In the genomic region with DNA sequence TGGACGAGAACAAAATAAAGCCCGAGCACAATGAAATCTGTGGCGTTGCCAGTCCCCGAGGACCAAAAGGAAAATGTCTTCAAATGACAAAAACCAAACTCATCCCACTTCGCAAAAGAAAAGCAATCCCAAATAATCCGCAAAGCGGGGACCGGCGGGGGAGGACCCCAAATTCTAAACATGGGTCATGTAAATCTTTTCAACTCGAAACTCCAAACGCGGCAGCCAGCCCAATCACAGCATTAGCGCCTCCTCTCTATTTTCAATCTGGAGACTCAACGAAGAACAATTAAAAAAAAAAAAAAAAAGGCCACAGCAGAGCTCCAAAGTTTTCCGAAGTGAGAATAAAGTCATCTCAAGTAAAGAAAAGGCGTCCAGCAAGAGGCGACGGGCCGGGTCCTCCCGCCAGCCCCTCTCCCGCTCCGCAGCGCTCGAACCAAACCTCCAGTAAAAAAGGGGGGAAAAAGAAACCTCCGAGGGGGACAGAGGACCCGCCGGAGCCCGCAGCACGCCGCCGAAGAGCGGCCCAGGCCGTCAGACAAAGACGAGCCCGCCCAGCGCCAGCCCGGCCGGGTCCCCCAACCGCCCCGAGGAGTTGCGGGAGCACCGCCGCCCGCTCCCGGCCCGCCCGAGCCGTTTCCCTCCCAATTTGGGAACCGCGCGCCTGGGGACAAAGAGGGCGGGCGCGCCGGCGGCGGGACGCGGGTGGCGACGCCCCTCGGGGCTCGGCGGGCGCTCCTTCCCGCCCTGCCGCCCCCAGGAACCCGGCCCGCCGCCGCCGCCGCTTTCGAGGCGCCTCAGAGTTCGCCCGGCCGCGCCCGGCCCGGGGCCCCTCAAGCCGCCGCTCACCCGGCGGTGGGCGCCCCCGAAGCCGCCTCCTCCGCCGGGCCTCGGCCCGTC, we compare ENCODE assay signal across 8 mouse cellular contexts. TPM values are rescaled to one million over a fixed set of nuclear protein-coding genes. Genes with fewer than 3 reads are reported as not detected.
DNase-seq lines count a peak whose midpoint lies in the region; ATAC-seq lines count a peak whose summit lies in the region.

No protein-coding gene starts in this region.

- peak overlapping the region; percentile 92 for H3K27ac ChIP-seq in forebrain, embryonic 13.5 days
- peak overlapping the region; percentile 98 for H3K27ac ChIP-seq in intestine, embryonic 16.5 days (ENCODE audit: low read length)
- H3K27ac ChIP-seq in stomach, embryonic 15.5 days: peak overlapping the region; percentile 98

- peak; percentile 65 for ATAC-seq in forebrain, embryonic 13.5 days
- ATAC-seq in intestine, embryonic 16.5 days: peak; percentile 59
- peak; percentile 41; the same call in 1 of the 2 replicates for ATAC-seq in stomach, embryonic 15.5 days (ENCODE audit: insufficient read depth, low FRiP score, low read depth)
- no peak for ATAC-seq in activated CD4-positive, CD25-positive, alpha-beta regulatory T cell, adult 4 months

- H3K9me3 ChIP-seq in forebrain, embryonic 13.5 days (replicated peaks): no peaks in the 10 kb centered on the region
- no peaks in the 10 kb centered on the region for H3K9me3 ChIP-seq in intestine, embryonic 16.5 days (ENCODE audit: control insufficient read depth, low read length)
- no peaks in the 10 kb centered on the region for H3K9me3 ChIP-seq in stomach, embryonic 15.5 days

- peak overlapping the region; percentile 84 for H3K4me3 ChIP-seq in forebrain, embryonic 13.5 days
- peak overlapping the region; percentile 79 for H3K4me3 ChIP-seq in intestine, embryonic 16.5 days (ENCODE audit: low read length)
- H3K4me3 ChIP-seq in stomach, embryonic 15.5 days (replicated peaks): peak overlapping the region; percentile 84

- peaks cover 9% of the 10 kb centered on the region; the same call in 1 of the 2 replicates for H3K27me3 ChIP-seq in forebrain, embryonic 13.5 days
- H3K27me3 ChIP-seq in intestine, embryonic 16.5 days (replicated peaks; ENCODE audit: control insufficient read depth, insufficient read depth, low read length): 0 out of 2 replicates have a peak, but pooled peaks cover 2% of the 10 kb centered on the region
- H3K27me3 ChIP-seq in stomach, embryonic 15.5 days (replicated peaks): no peaks in the 10 kb centered on the region

- peak overlapping the region; percentile 88 for H3K4me2 ChIP-seq in forebrain, embryonic 13.5 days
- H3K4me2 ChIP-seq in intestine, embryonic 16.5 days (ENCODE audit: low read depth, low read length): peak overlapping the region; percentile 93
- H3K4me2 ChIP-seq in stomach, embryonic 15.5 days: peak overlapping the region; percentile 89

- H3K4me1 ChIP-seq in forebrain, embryonic 13.5 days: peaks cover 32% of the 10 kb centered on the region
- 0 out of 2 replicates have a peak, but pooled peaks cover 2% of the 10 kb centered on the region for H3K4me1 ChIP-seq in intestine, embryonic 16.5 days (ENCODE audit: control insufficient read depth, insufficient read depth, low read length)
- 0 out of 2 replicates have a peak, but pooled peaks cover 16% of the 10 kb centered on the region for H3K4me1 ChIP-seq in stomach, embryonic 15.5 days

- H3K36me3 ChIP-seq in forebrain, embryonic 13.5 days (ENCODE audit: poor library complexity, severe bottlenecking): no peaks in the 10 kb centered on the region
- H3K36me3 ChIP-seq in intestine, embryonic 16.5 days (ENCODE audit: control insufficient read depth, insufficient read depth, low read length): no peaks in the 10 kb centered on the region
- H3K36me3 ChIP-seq in stomach, embryonic 15.5 days: no peaks in the 10 kb centered on the region

- H3K9ac ChIP-seq in forebrain, embryonic 13.5 days: peak overlapping the region; percentile 95
- peak overlapping the region; percentile 92 for H3K9ac ChIP-seq in intestine, embryonic 16.5 days (ENCODE audit: low read depth, low read length)
- peak overlapping the region; percentile 98 for H3K9ac ChIP-seq in stomach, embryonic 15.5 days

- WGBS in forebrain, embryonic 13.5 days: under 1% methylated on average over 67 of the region's 92 CpGs
- 1% methylated on average over 68 of the region's 92 CpGs for WGBS in intestine, embryonic 16.5 days
- under 1% methylated on average over 63 of the region's 92 CpGs for WGBS in stomach, embryonic 15.5 days

- peak; percentile 62 for DNase-seq in gastrocnemius, postnatal 10 days
- no peak for DNase-seq in gastrocnemius, adult 8-10 months (ENCODE audit: low spot score in 2 of 2)
- peak; percentile 52 for DNase-seq in ZHBTc4 (ENCODE audit: low read depth, low spot score)
- DNase-seq in lung, postnatal 10 days: peak; percentile 47

RNA-seq across cellular contexts. Expression of a gene that starts 1.1 kb away (rescaled TPM):
- 10 to 100 TPM; 23.7 to 27.6 TPM for total RNA-seq in gastrocnemius, postnatal 10 days (2021)
- 1 to 10 TPM; 3.0 to 4.7 (median 3.4) TPM for total RNA-seq in gastrocnemius, adult 8-10 months (2022)
- 68.3 and 69.2 TPM in 2 replicates for polyA plus RNA-seq in forebrain, embryonic 13.5 days (2015; fragmentation: Nextera tagmentation; extraction: Ambion mirVana)
- polyA plus RNA-seq in intestine, embryonic 16.5 days (2015; fragmentation: Nextera tagmentation; extraction: Ambion mirVana): 24.9 and 26.2 TPM in 2 replicates
- polyA plus RNA-seq in stomach, embryonic 15.5 days (2015; fragmentation: Nextera tagmentation; extraction: Ambion mirVana): 39.0 and 43.7 TPM in 2 replicates
- polyA plus RNA-seq in activated CD4-positive, CD25-positive, alpha-beta regulatory T cell, adult 4 months (2017; shearing (Covaris generic)): under 1 TPM in 1 of 2 experiments, not detected in 1; 0.15 TPM

RNA-seq across cellular contexts. Expression of a gene that starts 17.3 kb away (rescaled TPM):
- 1 to 10 TPM; 2.8 to 4.2 TPM for total RNA-seq in gastrocnemius, postnatal 10 days (2021)
- total RNA-seq in gastrocnemius, adult 8-10 months (2022): 1 to 10 TPM; 1.3 to 2.9 (median 2.2) TPM
- polyA plus RNA-seq in forebrain, embryonic 13.5 days (2015; fragmentation: Nextera tagmentation; extraction: Ambion mirVana): 1.2 and 2.0 TPM in 2 replicates
- polyA plus RNA-seq in intestine, embryonic 16.5 days (2015; fragmentation: Nextera tagmentation; extraction: Ambion mirVana): 0.55 and 0.62 TPM in 2 replicates
- 1.4 and 1.5 TPM in 2 replicates for polyA plus RNA-seq in stomach, embryonic 15.5 days (2015; fragmentation: Nextera tagmentation; extraction: Ambion mirVana)
- not detected for polyA plus RNA-seq in activated CD4-positive, CD25-positive, alpha-beta regulatory T cell, adult 4 months (2017; shearing (Covaris generic))

RNA-seq across cellular contexts. Expression of a gene that starts 57.1 kb away (rescaled TPM):
- 1 to 10 TPM; 2.2 to 3.0 TPM for total RNA-seq in gastrocnemius, postnatal 10 days (2021)
- under 1 TPM; 0.19 to 0.34 (median 0.23) TPM for total RNA-seq in gastrocnemius, adult 8-10 months (2022)
- 16.1 and 22.6 TPM in 2 replicates for polyA plus RNA-seq in forebrain, embryonic 13.5 days (2015; fragmentation: Nextera tagmentation; extraction: Ambion mirVana)
- 2.4 and 3.1 TPM in 2 replicates for polyA plus RNA-seq in intestine, embryonic 16.5 days (2015; fragmentation: Nextera tagmentation; extraction: Ambion mirVana)
- polyA plus RNA-seq in stomach, embryonic 15.5 days (2015; fragmentation: Nextera tagmentation; extraction: Ambion mirVana): 4.7 and 7.7 TPM in 2 replicates
- polyA plus RNA-seq in activated CD4-positive, CD25-positive, alpha-beta regulatory T cell, adult 4 months (2017; shearing (Covaris generic)): not detected

Comparison
In these comparisons a context has a peak if more than half of its experiments do, and no peak if none do; other contexts are left out.
1. DNase-seq: peak in gastrocnemius, postnatal 10 days (single experiment), ZHBTc4 (single experiment) and lung, postnatal 10 days (single experiment); none in gastrocnemius, adult 8-10 months (0 of 2).
2. RNA of a gene that starts 1.1 kb away (polyA plus RNA-seq): 68.3 to 69.2 TPM in forebrain, embryonic 13.5 days, 39.0 to 43.7 TPM in stomach, embryonic 15.5 days and 24.9 to 26.2 TPM in intestine, embryonic 16.5 days; 0.15 TPM in activated CD4-positive, CD25-positive, alpha-beta regulatory T cell, adult 4 months; every median in the first group is over 10 times any median in the second.
3. Peak in every context shown above with its lines, with median percentiles within 50 percentile points of each other: H3K27ac ChIP-seq, H3K4me2 ChIP-seq, H3K4me3 ChIP-seq and H3K9ac ChIP-seq.